Mouse (Mus musculus): ENCODE results near the gene Mag. TPM values are rescaled to one million over a fixed set of nuclear protein-coding genes. Genes with fewer than 3 reads are reported as not detected.
"Not testable (repeated sequence)": the region's sequence is repeated elsewhere in the genome, so short reads cannot be mapped to it uniquely, and the experiment has no call there.

Mag gene
- total and polyA plus RNA-seq, 2 experiments from 2014 or later: 0.07 to 0.38 TPM

DNA sequence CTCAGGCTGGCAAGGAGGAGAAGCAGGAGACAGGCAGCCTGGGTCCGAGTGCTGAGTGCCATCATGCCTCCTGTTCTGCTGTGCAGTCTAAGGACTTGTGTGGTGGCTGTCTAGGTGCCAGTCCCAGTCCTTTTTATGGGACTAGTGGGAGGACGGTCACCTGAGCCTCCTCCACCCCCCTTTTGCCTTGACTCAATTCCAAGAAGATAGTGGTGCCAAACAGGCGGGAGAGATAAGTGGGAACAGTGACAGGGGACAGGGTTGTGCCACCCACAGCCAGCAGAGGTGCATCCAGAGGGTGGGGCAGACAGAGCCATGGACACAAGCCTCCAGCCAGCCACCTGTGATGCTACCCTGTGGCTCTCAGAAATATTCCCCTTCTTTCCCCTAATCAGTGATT, 9.4 kb upstream of the Mag start:
- Histone ChIP-seq H3K27me3 (ENCODE audit: control insufficient read depth, insufficient read depth, low read length) (0 out of 2 replicates have a peak, but pooled peaks cover 3% of the 10 kb centered on the region), H3K27ac (ENCODE audit: low read depth) (no peak overlapping the region), H3K36me3 (replicated peaks; ENCODE audit: control insufficient read depth, insufficient read depth, low read length) (no peaks in the 10 kb centered on the region), H3K9me3 (replicated peaks; ENCODE audit: control insufficient read depth, low read length) (no peaks in the 10 kb centered on the region), H3K4me2 (ENCODE audit: low read depth, low read length) (no peak overlapping the region), H3K4me1 (ENCODE audit: control insufficient read depth, insufficient read depth) (no peaks in the 10 kb centered on the region), H3K9ac (replicated peaks; ENCODE audit: low read depth, low read length) (no peak overlapping the region), H3K4me3 (ENCODE audit: low read depth, low read length) (no peak overlapping the region)
- DNase-seq (ENCODE audit: low spot score) (no peak), ATAC-seq (ENCODE audit: insufficient read depth, low read depth) (no peak)
- WGBS: 33% methylated on average over 3 of the region's 3 CpGs
- TF ChIP-seq EP300 (IDR thresholded peaks at IDR 0.05; ENCODE audit: low read depth): no peak
- no peak for TF ChIP-seq CTCF (IDR thresholded peaks at IDR 0.05; ENCODE audit: low read depth)

DNA sequence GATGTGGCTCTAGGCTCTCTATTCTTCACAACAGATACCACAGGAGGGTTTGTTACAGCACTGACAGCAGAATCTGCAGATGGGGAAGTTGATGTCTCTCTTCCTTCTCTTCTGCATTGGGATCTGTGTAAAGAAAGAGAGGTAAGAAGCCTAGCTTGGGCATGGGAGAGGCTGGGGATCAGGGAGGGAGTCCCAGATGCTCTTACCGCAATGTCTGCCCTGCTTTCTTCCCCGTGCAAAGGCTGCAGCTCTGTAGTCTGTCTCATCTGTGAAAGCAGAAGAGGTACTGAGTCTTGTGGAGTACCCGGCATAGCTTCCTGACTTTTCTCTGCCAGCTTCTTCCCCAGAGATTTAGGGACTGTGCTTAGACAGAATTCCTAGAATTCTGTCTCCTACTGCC, 7.8 kb upstream of the Mag start:
- H3K9me3 ChIP-seq (replicated peaks; ENCODE audit: control insufficient read depth, low read length); DNase-seq (ENCODE audit: low spot score); H3K4me1 ChIP-seq (ENCODE audit: control insufficient read depth, insufficient read depth); H3K27me3 ChIP-seq (ENCODE audit: control insufficient read depth, insufficient read depth, low read length); ATAC-seq (ENCODE audit: insufficient read depth, low read depth); H3K4me2 ChIP-seq (ENCODE audit: low read depth, low read length); H3K4me3 ChIP-seq (ENCODE audit: low read depth, low read length); H3K36me3 ChIP-seq (replicated peaks; ENCODE audit: control insufficient read depth, insufficient read depth, low read length); H3K9ac ChIP-seq (replicated peaks; ENCODE audit: low read depth, low read length); H3K27ac ChIP-seq (ENCODE audit: low read depth): not testable (repeated sequence)
- 33% methylated on average over 3 of the region's 3 CpGs for WGBS

DNA sequence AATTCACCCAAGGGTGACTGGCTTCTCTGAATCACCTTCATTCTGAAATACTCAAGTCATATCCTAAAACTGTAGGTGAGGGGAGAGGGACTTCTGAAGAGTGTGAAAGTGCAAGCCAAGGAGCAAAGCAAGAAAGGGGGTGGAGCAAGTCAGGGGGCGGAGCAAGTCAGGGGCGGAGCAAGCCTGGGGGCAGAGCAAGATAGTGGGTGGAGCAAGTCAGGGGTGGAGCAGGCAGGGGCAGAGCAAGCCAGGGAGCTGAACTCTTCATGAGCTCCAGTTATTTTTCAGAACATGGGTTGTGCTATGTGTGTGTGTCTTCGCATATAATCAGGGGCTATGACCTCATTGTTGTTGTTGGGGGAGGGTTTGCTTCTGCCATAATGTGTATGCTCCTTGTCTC, 5.5 kb upstream of the Mag start:
- TF ChIP-seq CTCF (IDR thresholded peaks at IDR 0.05; ENCODE audit: low read depth) (no peak), EP300 (IDR thresholded peaks at IDR 0.05; ENCODE audit: low read depth) (no peak)
- no peaks in the 10 kb centered on the region for H3K36me3 ChIP-seq (replicated peaks; ENCODE audit: control insufficient read depth, insufficient read depth, low read length)
- WGBS: 74% methylated on average over 3 of the region's 3 CpGs
- no peak overlapping the region for H3K4me3 ChIP-seq (ENCODE audit: low read depth, low read length)
- ATAC-seq (ENCODE audit: insufficient read depth, low read depth) (no peak), DNase-seq (ENCODE audit: low spot score) (no peak)
- H3K27ac ChIP-seq (ENCODE audit: low read depth): no peak overlapping the region
- 0 out of 2 replicates have a peak, but pooled peaks cover 3% of the 10 kb centered on the region for H3K27me3 ChIP-seq (ENCODE audit: control insufficient read depth, insufficient read depth, low read length)
- no peaks in the 10 kb centered on the region for H3K9me3 ChIP-seq (replicated peaks; ENCODE audit: control insufficient read depth, low read length)
- H3K4me2 ChIP-seq (ENCODE audit: low read depth, low read length): no peak overlapping the region
- H3K9ac ChIP-seq (replicated peaks; ENCODE audit: low read depth, low read length): no peak overlapping the region
- no peaks in the 10 kb centered on the region for H3K4me1 ChIP-seq (ENCODE audit: control insufficient read depth, insufficient read depth)

DNA sequence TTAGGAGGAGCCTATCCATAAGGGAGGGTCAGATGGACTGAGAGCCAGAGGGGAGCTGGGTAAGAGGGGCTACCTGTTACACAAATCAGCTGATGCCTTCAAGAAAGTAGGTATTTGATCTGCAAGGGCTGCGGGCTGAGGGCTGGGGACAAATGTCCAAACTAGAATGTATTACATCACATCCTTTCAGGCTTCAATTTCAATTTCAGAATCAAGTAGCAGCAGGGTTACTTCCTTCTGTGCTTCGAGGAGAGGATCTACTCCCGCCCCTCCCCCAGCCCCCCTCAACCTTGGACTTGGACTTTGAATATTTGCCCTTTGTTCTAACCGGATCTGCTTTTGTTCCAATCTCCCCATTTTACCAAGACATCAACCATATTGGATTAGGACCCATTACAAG, 2.5 kb upstream of the Mag start:
- Histone ChIP-seq H3K27ac (ENCODE audit: low read depth) (no peak overlapping the region), H3K27me3 (ENCODE audit: control insufficient read depth, insufficient read depth, low read length) (no peaks in the 10 kb centered on the region), H3K4me1 (ENCODE audit: control insufficient read depth, insufficient read depth) (no peaks in the 10 kb centered on the region), H3K9me3 (replicated peaks; ENCODE audit: control insufficient read depth, low read length) (no peaks in the 10 kb centered on the region), H3K9ac (replicated peaks; ENCODE audit: low read depth, low read length) (no peak overlapping the region), H3K4me3 (ENCODE audit: low read depth, low read length) (no peak overlapping the region), H3K36me3 (replicated peaks; ENCODE audit: control insufficient read depth, insufficient read depth, low read length) (no peaks in the 10 kb centered on the region), H3K4me2 (ENCODE audit: low read depth, low read length) (no peak overlapping the region)
- DNase-seq (ENCODE audit: low spot score) (no peak), ATAC-seq (ENCODE audit: insufficient read depth, low read depth) (no peak)
- 35% methylated on average over 4 of the region's 4 CpGs for WGBS
- no peak for TF ChIP-seq CTCF (IDR thresholded peaks at IDR 0.05; ENCODE audit: low read depth)
- TF ChIP-seq EP300 (IDR thresholded peaks at IDR 0.05; ENCODE audit: low read depth): no peak

DNA sequence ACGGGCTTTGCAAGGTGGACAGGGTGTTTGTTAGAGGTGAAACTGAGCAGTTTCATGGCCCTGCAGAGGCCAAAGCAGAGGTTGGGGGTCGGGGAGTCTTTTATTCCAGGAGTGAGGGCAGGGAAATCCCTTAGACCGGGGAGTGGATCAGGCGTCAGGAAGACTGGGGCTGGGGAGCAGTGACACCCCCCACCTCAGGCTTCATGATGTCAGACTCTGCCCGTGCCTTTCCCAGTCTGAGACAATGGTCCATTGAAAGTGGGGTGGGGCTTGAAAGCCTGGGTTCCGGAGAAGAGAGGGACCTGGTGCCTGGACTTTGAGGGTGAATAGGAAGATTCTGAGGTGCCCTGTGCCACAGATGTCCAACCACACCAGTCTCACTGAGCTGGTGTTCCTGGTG, 2.0 kb upstream of the Mag start:
- no peak overlapping the region for H3K4me3 ChIP-seq (ENCODE audit: low read depth, low read length)
- no peaks in the 10 kb centered on the region for H3K36me3 ChIP-seq (replicated peaks; ENCODE audit: control insufficient read depth, insufficient read depth, low read length)
- ATAC-seq (ENCODE audit: insufficient read depth, low read depth) (no peak), DNase-seq (ENCODE audit: low spot score) (no peak)
- no peaks in the 10 kb centered on the region for H3K9me3 ChIP-seq (replicated peaks; ENCODE audit: control insufficient read depth, low read length)
- no peak overlapping the region for H3K27ac ChIP-seq (ENCODE audit: low read depth)
- no peak overlapping the region for H3K4me2 ChIP-seq (ENCODE audit: low read depth, low read length)
- H3K4me1 ChIP-seq (ENCODE audit: control insufficient read depth, insufficient read depth): no peaks in the 10 kb centered on the region
- TF ChIP-seq EP300 (IDR thresholded peaks at IDR 0.05; ENCODE audit: low read depth) (no peak), CTCF (IDR thresholded peaks at IDR 0.05; ENCODE audit: low read depth) (no peak)
- WGBS: 39% methylated on average over 6 of the region's 6 CpGs
- H3K27me3 ChIP-seq (ENCODE audit: control insufficient read depth, insufficient read depth, low read length): no peaks in the 10 kb centered on the region
- H3K9ac ChIP-seq (replicated peaks; ENCODE audit: low read depth, low read length): no peak overlapping the region

DNA sequence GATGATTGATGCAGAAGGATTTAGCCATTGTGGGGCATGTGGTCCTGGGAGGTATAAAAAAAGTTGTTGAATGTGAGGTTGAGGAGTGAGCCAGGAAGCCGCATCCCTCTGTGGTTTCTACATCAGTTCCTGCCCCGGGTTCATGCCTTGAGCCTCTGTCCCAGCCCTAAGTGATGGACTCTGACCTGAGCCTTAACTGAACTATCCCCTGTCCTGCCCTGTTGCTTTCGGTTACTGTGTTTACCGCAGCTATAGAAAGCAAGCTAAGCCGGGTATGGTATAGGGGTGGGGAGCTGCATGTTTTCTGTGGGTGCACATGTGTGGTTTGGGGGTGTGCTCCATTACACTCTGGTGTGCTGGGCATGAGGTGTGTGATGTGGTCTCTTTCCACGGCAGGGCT, 4.9 kb downstream of the Mag start:
- Histone ChIP-seq H3K4me2 (ENCODE audit: low read depth, low read length) (no peak overlapping the region), H3K9ac (replicated peaks; ENCODE audit: low read depth, low read length) (no peak overlapping the region), H3K9me3 (replicated peaks; ENCODE audit: control insufficient read depth, low read length) (no peaks in the 10 kb centered on the region), H3K4me1 (ENCODE audit: control insufficient read depth, insufficient read depth) (0 out of 2 replicates have a peak, but pooled peaks cover 5% of the 10 kb centered on the region), H3K36me3 (replicated peaks; ENCODE audit: control insufficient read depth, insufficient read depth, low read length) (no peaks in the 10 kb centered on the region), H3K27ac (ENCODE audit: low read depth) (no peak overlapping the region), H3K4me3 (ENCODE audit: low read depth, low read length) (no peak overlapping the region), H3K27me3 (ENCODE audit: control insufficient read depth, insufficient read depth, low read length) (peaks cover 15% of the 10 kb centered on the region; the same call in 1 of the 2 replicates)
- ATAC-seq (ENCODE audit: insufficient read depth, low read depth) (no peak), DNase-seq (ENCODE audit: low spot score) (no peak)
- no peak for TF ChIP-seq CTCF (IDR thresholded peaks at IDR 0.05; ENCODE audit: low read depth)
- TF ChIP-seq EP300 (IDR thresholded peaks at IDR 0.05; ENCODE audit: low read depth): no peak
- WGBS: 64% methylated on average over 6 of the region's 6 CpGs
